Comparison of ENCODE assay signal across 11 mouse cellular contexts in the genomic region with DNA sequence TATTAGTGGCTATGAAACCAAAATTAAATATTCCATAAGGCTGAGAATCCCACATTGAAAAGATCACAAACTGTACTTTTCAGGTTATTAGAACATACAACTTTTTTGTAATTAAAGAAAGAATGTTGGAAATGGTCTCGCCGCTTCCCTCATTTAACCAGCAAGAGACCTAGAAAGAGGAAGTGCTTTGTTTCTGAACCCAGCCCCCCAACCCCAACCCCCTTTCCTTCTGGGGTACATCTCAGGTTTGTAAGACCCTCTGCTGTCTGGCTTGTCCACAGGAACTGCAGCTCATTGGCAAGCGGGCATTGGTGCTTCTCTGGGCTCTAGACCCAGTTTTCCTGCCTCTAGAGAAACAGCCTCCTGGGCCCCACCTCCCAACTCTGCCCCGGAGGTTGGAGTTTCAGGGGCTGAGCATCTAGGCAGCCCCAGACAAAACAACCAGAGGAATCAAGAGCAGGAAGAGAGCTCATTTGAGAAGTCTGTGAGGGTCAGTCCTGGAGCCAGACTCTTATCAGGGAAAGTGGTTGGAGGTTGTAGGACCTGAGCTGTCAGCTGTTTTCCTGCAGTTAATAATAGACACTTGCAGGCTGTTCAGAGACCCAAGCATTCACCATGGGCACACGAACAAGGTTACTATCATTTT. TPM values are rescaled to one million over a fixed set of nuclear protein-coding genes. Genes with fewer than 3 reads are reported as not detected.
DNase-seq lines count a peak whose midpoint lies in the region; ATAC-seq lines count a peak whose summit lies in the region.
"Had no signal": no experiment of that assay in that cellular context is flagged by ENCODE, and none has a peak within 500 bp of the region (broad histone marks: within the 10 kb centered on the region; RNA-seq: fewer than 3 reads in every experiment).

No protein-coding gene starts in this region.

- intact Hi-C loops in heart, postnatal 25 days (cut with DNase I): no loop called here

- no peak for DNase-seq in heart, postnatal 25 days (ENCODE audit: low spot score)
- DNase-seq in neural tube, embryonic 10.5 days (ENCODE audit: extremely low spot score, low spot score): no peak
- DNase-seq in natural killer cell, adult 2 months (ENCODE audit: low spot score in 2 of 2): no peak
- DNase-seq in right cerebral cortex, adult 18-20 months: no peak
- no peak for DNase-seq in T-cell, adult 2 months (ENCODE audit: low spot score)
- DNase-seq: thymus, postnatal 25 days had no signal

- peak overlapping the region; percentile 90 for H3K27ac ChIP-seq in heart, embryonic 11.5 days (ENCODE audit: low read depth, low read length)
- peak overlapping the region; percentile 18; the same call in 1 of the 2 replicates for H3K27ac ChIP-seq in neural tube, embryonic 15.5 days (replicated peaks)
- H3K27ac ChIP-seq in heart, embryonic 15.5 days: peak overlapping the region; percentile 94

- peak overlapping the region; percentile 54 for H3K4me2 ChIP-seq in heart, embryonic 11.5 days
- no peak overlapping the region for H3K4me2 ChIP-seq in neural tube, embryonic 15.5 days
- peak overlapping the region; percentile 60 for H3K4me2 ChIP-seq in heart, embryonic 15.5 days

- H3K9ac ChIP-seq in heart, embryonic 11.5 days (ENCODE audit: low read depth, low read length): no peak overlapping the region
- H3K9ac ChIP-seq in neural tube, embryonic 15.5 days (replicated peaks): no peak overlapping the region
- no peak overlapping the region for H3K9ac ChIP-seq in heart, embryonic 15.5 days

- no peaks in the 10 kb centered on the region for H3K27me3 ChIP-seq in heart, embryonic 11.5 days (ENCODE audit: control insufficient read depth, insufficient read depth, low read length)
- 0 out of 2 replicates have a peak, but pooled peaks cover 2% of the 10 kb centered on the region for H3K27me3 ChIP-seq in neural tube, embryonic 15.5 days (replicated peaks)
- no peaks in the 10 kb centered on the region for H3K27me3 ChIP-seq in heart, embryonic 15.5 days

- peaks cover 33% of the 10 kb centered on the region for H3K4me1 ChIP-seq in heart, embryonic 11.5 days (ENCODE audit: control insufficient read depth, insufficient read depth, low read length)
- peaks cover 5% of the 10 kb centered on the region for H3K4me1 ChIP-seq in neural tube, embryonic 15.5 days
- H3K4me1 ChIP-seq in heart, embryonic 15.5 days (replicated peaks): peaks cover 41% of the 10 kb centered on the region

- peak; percentile 51 for ATAC-seq in heart, embryonic 11.5 days (replicated peaks; ENCODE audit: insufficient number of reproducible peaks, low FRiP score, low TSS enrichment)
- ATAC-seq in neural tube, embryonic 15.5 days (ENCODE audit: low FRiP score): no peak
- peak; percentile 82 for ATAC-seq in heart, embryonic 15.5 days (replicated peaks; ENCODE audit: insufficient number of reproducible peaks, insufficient read depth, low FRiP score, low read depth)
- ATAC-seq: intestine, embryonic 16.5 days had no signal

- H3K9me3 ChIP-seq in heart, embryonic 11.5 days (replicated peaks; ENCODE audit: control insufficient read depth, low read length): no peaks in the 10 kb centered on the region
- no peaks in the 10 kb centered on the region for H3K9me3 ChIP-seq in neural tube, embryonic 15.5 days (replicated peaks)
- H3K9me3 ChIP-seq in heart, embryonic 15.5 days (replicated peaks): no peaks in the 10 kb centered on the region

- H3K36me3 ChIP-seq in heart, embryonic 11.5 days (ENCODE audit: control insufficient read depth, insufficient read depth, low read length): no peaks in the 10 kb centered on the region
- H3K36me3 ChIP-seq in neural tube, embryonic 15.5 days: no peaks in the 10 kb centered on the region
- H3K36me3 ChIP-seq in heart, embryonic 15.5 days: no peaks in the 10 kb centered on the region
- H3K36me3 ChIP-seq: G1E had no signal

- H3K4me3 ChIP-seq in heart, embryonic 11.5 days (ENCODE audit: low read depth, low read length): no peak overlapping the region
- no peak overlapping the region for H3K4me3 ChIP-seq in neural tube, embryonic 15.5 days (replicated peaks)
- H3K4me3 ChIP-seq in heart, embryonic 15.5 days: peak overlapping the region; percentile 18

- WGBS in heart, embryonic 11.5 days (ENCODE audit: insufficient replicate concordance): 36% methylated on average over 5 of the region's 5 CpGs
- 67% methylated on average over 5 of the region's 5 CpGs for WGBS in neural tube, embryonic 15.5 days
- WGBS in heart, embryonic 15.5 days: 23% methylated on average over 5 of the region's 5 CpGs

RNA-seq across cellular contexts. Expression of gene Htra1, which starts 12.8 kb away (rescaled TPM):
- 38.7 TPM in 2 replicates for polyA plus RNA-seq in heart, embryonic 11.5 days (2014; fragmentation: Nextera tagmentation; extraction: Ambion mirVana)
- 100 to 1,000 TPM; 122 to 142 TPM for total RNA-seq in heart, postnatal 25 days (2021)
- 23.7 and 25.1 TPM in 2 replicates for polyA plus RNA-seq in neural tube, embryonic 15.5 days (2015; fragmentation: Nextera tagmentation; extraction: Ambion mirVana)
- 78.0 and 80.3 TPM in 2 replicates for polyA plus RNA-seq in heart, embryonic 15.5 days (2015; fragmentation: Nextera tagmentation; extraction: Ambion mirVana)
- total RNA-seq: G1E had no signal
- polyA plus RNA-seq: G1E had no signal

Comparison
In these comparisons a context has a peak if more than half of its experiments do, and no peak if none do; other contexts are left out.
1. H3K27ac ChIP-seq: peak in every context shown above with its lines; median percentile 94 in heart, embryonic 15.5 days; 90 in heart, embryonic 11.5 days; 18 in neural tube, embryonic 15.5 days.